Mouse (Mus musculus): ENCODE measurements at regions not wholly inside any gene's neighbourhood (a gene's known extent, or its start where the extent isn't known, plus 50 kb on each side); places are given as distances from the start of the nearest gene placed in this dataset.

DNA sequence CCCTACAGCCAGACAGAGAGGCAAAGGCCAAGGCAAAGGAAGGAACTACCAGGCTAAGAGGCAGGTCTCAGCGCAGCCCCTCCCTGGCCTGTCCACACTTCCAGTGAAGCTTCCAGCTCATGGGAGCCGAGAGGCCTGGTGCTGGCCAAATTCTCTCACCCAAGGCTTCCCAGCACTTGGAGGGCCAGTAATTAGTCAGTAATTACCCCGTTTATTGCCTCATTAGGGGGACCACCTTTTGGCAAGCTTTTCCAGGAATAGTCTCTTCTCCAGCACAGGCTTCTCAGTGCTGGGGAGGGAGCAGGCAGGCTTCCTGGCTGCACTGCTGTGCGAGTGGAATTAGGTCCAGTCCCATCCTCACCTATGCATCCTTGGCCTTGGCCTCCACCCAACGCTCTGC, 252.8 kb upstream of the Nxpe4 start:
- no peaks in the 10 kb centered on the region for H3K27me3 ChIP-seq (ENCODE audit: control insufficient read depth, insufficient read depth, low read length)
- DNase-seq (ENCODE audit: low spot score) (no peak), ATAC-seq (ENCODE audit: low FRiP score, low read depth) (no peak)
- H3K36me3 ChIP-seq (ENCODE audit: control insufficient read depth, insufficient read depth, low read length), result no peaks in the 10 kb centered on the region
- TF ChIP-seq POLR2A (IDR thresholded peaks at IDR 0.05; ENCODE audit: borderline replicate concordance, extremely low read depth, insufficient read depth, insufficient read length), result no peak
- H3K27ac ChIP-seq (replicated peaks; ENCODE audit: low read depth, low read length), result no peak overlapping the region
- WGBS, result 40% methylated on average over 5 of the region's 5 CpGs
- H3K4me1 ChIP-seq (ENCODE audit: control insufficient read depth, insufficient read depth, low read length), result no peaks in the 10 kb centered on the region
- H3K4me3 ChIP-seq (replicated peaks; ENCODE audit: low read length), result no peak overlapping the region
- no peak overlapping the region for H3K4me2 ChIP-seq (replicated peaks; ENCODE audit: low read depth, low read length, severe bottlenecking)
- H3K9ac ChIP-seq (ENCODE audit: low read depth, low read length, severe bottlenecking), result no peak overlapping the region
- H3K9me3 ChIP-seq (ENCODE audit: control insufficient read depth, low read length), result no peaks in the 10 kb centered on the region

DNA sequence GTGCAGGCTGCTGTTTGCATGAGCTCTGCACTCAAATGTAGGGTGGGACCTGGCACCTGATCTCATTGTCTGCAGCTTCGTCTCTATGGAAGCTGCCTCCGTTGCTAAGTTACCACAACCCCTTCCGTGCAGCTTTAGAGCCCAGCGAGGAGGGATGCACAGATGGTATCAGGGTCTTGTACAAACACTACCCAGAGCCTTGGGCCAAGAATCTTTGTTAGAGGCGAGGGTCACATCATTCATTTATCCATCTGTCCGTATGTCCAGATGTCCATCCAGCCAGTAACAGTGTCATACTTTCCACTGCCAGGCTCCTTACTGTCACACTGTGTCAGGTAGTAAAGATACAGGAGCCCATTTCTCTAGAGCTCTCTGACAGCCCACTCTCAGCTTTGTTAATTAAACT, 251.3 kb upstream of the Nxpe4 start:
- DNase-seq (ENCODE audit: low spot score) (no peak), ATAC-seq (ENCODE audit: low FRiP score, low read depth) (no peak)
- Histone ChIP-seq H3K4me2 (replicated peaks; ENCODE audit: low read depth, low read length, severe bottlenecking) (no peak overlapping the region), H3K27me3 (ENCODE audit: control insufficient read depth, insufficient read depth, low read length) (no peaks in the 10 kb centered on the region), H3K36me3 (ENCODE audit: control insufficient read depth, insufficient read depth, low read length) (no peaks in the 10 kb centered on the region), H3K9ac (ENCODE audit: low read depth, low read length, severe bottlenecking) (no peak overlapping the region), H3K9me3 (ENCODE audit: control insufficient read depth, low read length) (no peaks in the 10 kb centered on the region), H3K4me3 (replicated peaks; ENCODE audit: low read length) (no peak overlapping the region), H3K4me1 (ENCODE audit: control insufficient read depth, insufficient read depth, low read length) (no peaks in the 10 kb centered on the region), H3K27ac (replicated peaks; ENCODE audit: low read depth, low read length) (no peak overlapping the region)
- 53% methylated on average over 6 of the region's 6 CpGs for WGBS
- no peak for TF ChIP-seq POLR2A (IDR thresholded peaks at IDR 0.05; ENCODE audit: borderline replicate concordance, extremely low read depth, insufficient read depth, insufficient read length)

DNA sequence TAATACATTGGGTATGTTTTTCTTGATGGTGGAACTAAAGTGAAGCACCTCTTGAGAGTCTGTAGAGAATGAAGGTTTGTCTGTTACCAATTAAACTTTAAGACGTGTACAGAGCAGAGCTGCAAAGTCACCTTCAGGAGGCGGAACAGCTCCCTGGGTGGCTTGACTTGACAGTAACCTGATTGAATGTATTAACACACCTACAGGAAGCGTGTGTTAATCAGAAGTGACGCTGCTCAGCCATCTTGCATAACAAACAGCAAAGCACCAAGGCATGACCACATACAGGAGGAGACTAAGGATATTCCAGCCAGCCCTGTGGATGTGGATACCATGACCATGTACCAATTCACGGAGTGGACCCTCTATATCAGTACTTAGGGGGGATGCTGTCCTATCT, 249.0 kb upstream of the Nxpe4 start:
- 63% methylated on average over 5 of the region's 5 CpGs for WGBS
- Histone ChIP-seq H3K4me3 (replicated peaks; ENCODE audit: low read length) (no peak overlapping the region), H3K4me1 (ENCODE audit: control insufficient read depth, insufficient read depth, low read length) (no peaks in the 10 kb centered on the region), H3K4me2 (replicated peaks; ENCODE audit: low read depth, low read length, severe bottlenecking) (no peak overlapping the region), H3K9ac (ENCODE audit: low read depth, low read length, severe bottlenecking) (no peak overlapping the region), H3K27ac (replicated peaks; ENCODE audit: low read depth, low read length) (no peak overlapping the region), H3K9me3 (ENCODE audit: control insufficient read depth, low read length) (no peaks in the 10 kb centered on the region), H3K36me3 (ENCODE audit: control insufficient read depth, insufficient read depth, low read length) (no peaks in the 10 kb centered on the region), H3K27me3 (ENCODE audit: control insufficient read depth, insufficient read depth, low read length) (no peaks in the 10 kb centered on the region)
- no peak for ATAC-seq (ENCODE audit: low FRiP score, low read depth)
- no peak for TF ChIP-seq POLR2A (IDR thresholded peaks at IDR 0.05; ENCODE audit: borderline replicate concordance, extremely low read depth, insufficient read depth, insufficient read length)
- no peak for DNase-seq (ENCODE audit: low spot score)

GRCm38 (mm10) chr9:47935299-47935698, 226.5 kb upstream of the Nxpe4 start:
- no peaks in the 10 kb centered on the region for H3K9me3 ChIP-seq (ENCODE audit: control insufficient read depth, low read length)
- no peak overlapping the region for H3K27ac ChIP-seq (replicated peaks; ENCODE audit: low read depth, low read length)
- no peak overlapping the region for H3K9ac ChIP-seq (ENCODE audit: low read depth, low read length, severe bottlenecking)
- ATAC-seq (ENCODE audit: low FRiP score, low read depth) (no peak), DNase-seq (ENCODE audit: low spot score) (no peak)
- no peak overlapping the region for H3K4me3 ChIP-seq (replicated peaks; ENCODE audit: low read length)
- WGBS, result 82% methylated on average over 2 of the region's 2 CpGs
- H3K27me3 ChIP-seq (ENCODE audit: control insufficient read depth, insufficient read depth, low read length), result no peaks in the 10 kb centered on the region
- H3K4me2 ChIP-seq (replicated peaks; ENCODE audit: low read depth, low read length, severe bottlenecking), result no peak overlapping the region
- no peak for TF ChIP-seq POLR2A (IDR thresholded peaks at IDR 0.05; ENCODE audit: borderline replicate concordance, extremely low read depth, insufficient read depth, insufficient read length)
- no peaks in the 10 kb centered on the region for H3K36me3 ChIP-seq (ENCODE audit: control insufficient read depth, insufficient read depth, low read length)
- no peaks in the 10 kb centered on the region for H3K4me1 ChIP-seq (ENCODE audit: control insufficient read depth, insufficient read depth, low read length)

DNA sequence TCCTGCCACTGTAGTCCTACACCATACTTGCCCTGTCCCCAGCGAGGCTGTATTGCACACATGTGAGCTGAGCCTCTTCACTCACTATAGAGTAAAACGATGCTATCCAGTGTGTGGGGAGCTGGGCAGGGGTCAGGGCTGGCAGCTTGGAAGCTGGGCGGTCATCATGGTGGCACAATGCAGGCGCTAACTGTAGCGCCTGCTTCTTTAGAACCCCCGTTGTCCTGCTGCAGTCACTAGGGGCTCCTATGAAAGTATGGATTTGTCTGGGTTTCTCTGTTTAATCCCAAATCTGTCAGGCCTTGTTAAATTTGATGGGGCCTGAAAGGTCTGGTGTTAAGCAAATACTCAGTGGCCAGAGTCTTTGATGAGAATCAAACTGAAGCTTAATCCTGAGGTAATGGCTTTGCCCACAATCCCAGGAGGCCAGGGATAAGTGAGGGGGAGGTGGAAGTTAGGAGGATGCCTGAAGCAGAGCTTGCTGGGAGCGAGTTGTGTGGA, 225.8 kb upstream of the Nxpe4 start:
- TF ChIP-seq POLR2A (IDR thresholded peaks at IDR 0.05; ENCODE audit: borderline replicate concordance, extremely low read depth, insufficient read depth, insufficient read length), result no peak
- Histone ChIP-seq H3K36me3 (ENCODE audit: control insufficient read depth, insufficient read depth, low read length) (no peaks in the 10 kb centered on the region), H3K9me3 (ENCODE audit: control insufficient read depth, low read length) (no peaks in the 10 kb centered on the region), H3K4me2 (replicated peaks; ENCODE audit: low read depth, low read length, severe bottlenecking) (no peak overlapping the region), H3K9ac (ENCODE audit: low read depth, low read length, severe bottlenecking) (no peak overlapping the region), H3K27me3 (ENCODE audit: control insufficient read depth, insufficient read depth, low read length) (no peaks in the 10 kb centered on the region), H3K4me3 (replicated peaks; ENCODE audit: low read length) (no peak overlapping the region), H3K27ac (replicated peaks; ENCODE audit: low read depth, low read length) (no peak overlapping the region), H3K4me1 (ENCODE audit: control insufficient read depth, insufficient read depth, low read length) (no peaks in the 10 kb centered on the region)
- 58% methylated on average over 7 of the region's 7 CpGs for WGBS
- DNase-seq (ENCODE audit: low spot score), result no peak
- ATAC-seq (ENCODE audit: low FRiP score, low read depth), result no peak
